Mouse (Mus musculus): ENCODE results near the gene Crat. TPM values are rescaled to one million over a fixed set of nuclear protein-coding genes. Genes with fewer than 3 reads are reported as not detected.
A peak's percentile ranks its signal among the peaks of the same experiment; 100 is the strongest.

Gene Crat
- total and polyA plus RNA-seq, 2 experiments, result 9.2 to 65.2 TPM

DNA sequence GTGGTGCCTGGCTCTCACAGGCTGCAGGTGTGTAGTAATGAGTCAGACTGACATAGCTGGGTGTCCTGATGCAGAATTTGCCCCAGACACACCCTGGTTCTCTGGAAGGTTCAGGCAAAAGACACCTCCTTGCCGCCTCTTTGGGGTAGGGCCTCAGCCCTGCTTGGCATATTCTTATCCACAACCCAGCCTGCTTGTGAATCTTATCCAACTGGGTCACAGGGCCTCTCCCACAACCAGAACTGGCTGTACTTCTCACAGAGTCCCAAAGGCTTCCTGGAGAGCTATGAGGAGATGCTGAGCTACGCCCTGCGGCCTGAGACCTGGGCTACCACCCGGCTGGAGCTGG lies 34.3 kb downstream of the Crat start:
- no peak overlapping the region for H3K27ac ChIP-seq (replicated peaks; ENCODE audit: insufficient read depth, low read depth, low read length)
- no peak overlapping the region for H3K4me3 ChIP-seq (ENCODE audit: insufficient read depth, low read depth, low read length)
- no peak for DNase-seq (ENCODE audit: extremely low read depth, low read depth, low spot score)
- peaks cover 25% of the 10 kb centered on the region for H3K36me3 ChIP-seq (ENCODE audit: control insufficient read depth, insufficient read depth, low read length)
- no peaks in the 10 kb centered on the region for H3K79me2 ChIP-seq (ENCODE audit: control insufficient read depth, insufficient read depth, low read length)
- 97% methylated on average over 4 of the region's 4 CpGs for WGBS
- H3K27me3 ChIP-seq (ENCODE audit: control insufficient read depth, insufficient read depth, low read length), result no peaks in the 10 kb centered on the region
- no peak for TF ChIP-seq POLR2A (IDR thresholded peaks at IDR 0.05; ENCODE audit: extremely low read depth, insufficient read depth, low read length)
- TF ChIP-seq CTCF (IDR thresholded peaks at IDR 0.05; ENCODE audit: low read depth, low read length), result no peak
- no peak overlapping the region for H3K9ac ChIP-seq (ENCODE audit: low read depth, low read length)
- peaks cover 20% of the 10 kb centered on the region for H3K4me1 ChIP-seq (ENCODE audit: control insufficient read depth, insufficient read depth, low read length)

DNA sequence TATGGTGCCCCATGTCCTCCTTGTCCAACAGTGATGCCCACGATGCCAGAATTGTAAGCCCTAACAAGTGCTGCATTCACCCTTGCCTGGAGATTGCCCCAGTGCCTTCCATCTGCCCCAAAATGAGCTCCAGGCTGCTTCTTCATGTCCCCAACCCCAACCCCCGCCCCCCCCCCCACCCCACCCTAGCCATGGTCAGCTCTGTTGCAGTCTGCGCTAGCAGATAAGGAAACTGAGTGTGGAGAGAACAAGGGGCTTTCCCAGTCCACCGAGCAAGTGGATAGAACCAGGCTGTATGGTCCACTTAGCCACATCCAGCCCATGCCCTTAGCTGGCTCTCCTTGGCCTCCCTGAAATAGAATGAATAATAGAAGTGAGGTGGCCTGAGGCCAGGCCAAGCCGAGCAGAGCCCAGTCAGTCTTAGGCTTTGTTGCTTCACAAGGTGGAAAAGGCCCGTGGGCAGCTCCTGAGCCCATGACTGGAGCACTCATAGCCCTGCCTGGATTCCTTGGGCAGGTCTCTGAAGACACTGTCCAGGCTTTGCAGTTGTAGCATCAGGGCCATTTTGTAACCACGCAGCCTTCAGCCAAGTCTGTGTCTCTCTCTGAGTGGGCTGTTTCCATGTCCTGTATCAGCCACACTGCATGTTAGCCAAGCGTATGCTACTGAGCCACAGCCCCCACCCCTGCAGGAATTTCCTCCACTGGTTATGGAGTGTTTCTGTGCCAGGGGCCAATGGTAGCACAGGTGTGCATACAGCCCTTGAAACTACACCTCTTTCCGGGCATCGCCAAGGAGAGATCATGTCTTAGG lies 34.8 kb downstream of the Crat start:
- DNase-seq (ENCODE audit: extremely low read depth, low read depth, low spot score), result no peak
- no peak overlapping the region for H3K27ac ChIP-seq (replicated peaks; ENCODE audit: insufficient read depth, low read depth, low read length)
- H3K36me3 ChIP-seq (ENCODE audit: control insufficient read depth, insufficient read depth, low read length), result peaks cover 27% of the 10 kb centered on the region
- WGBS, result 95% methylated on average over 10 of the region's 10 CpGs
- no peaks in the 10 kb centered on the region for H3K79me2 ChIP-seq (ENCODE audit: control insufficient read depth, insufficient read depth, low read length)
- peaks cover 20% of the 10 kb centered on the region for H3K4me1 ChIP-seq (ENCODE audit: control insufficient read depth, insufficient read depth, low read length)
- TF ChIP-seq CTCF (IDR thresholded peaks at IDR 0.05; ENCODE audit: low read depth, low read length) (no peak), POLR2A (IDR thresholded peaks at IDR 0.05; ENCODE audit: extremely low read depth, insufficient read depth, low read length) (no peak)
- no peak overlapping the region for H3K9ac ChIP-seq (ENCODE audit: low read depth, low read length)
- no peaks in the 10 kb centered on the region for H3K27me3 ChIP-seq (ENCODE audit: control insufficient read depth, insufficient read depth, low read length)
- H3K4me3 ChIP-seq (ENCODE audit: insufficient read depth, low read depth, low read length), result no peak overlapping the region

DNA sequence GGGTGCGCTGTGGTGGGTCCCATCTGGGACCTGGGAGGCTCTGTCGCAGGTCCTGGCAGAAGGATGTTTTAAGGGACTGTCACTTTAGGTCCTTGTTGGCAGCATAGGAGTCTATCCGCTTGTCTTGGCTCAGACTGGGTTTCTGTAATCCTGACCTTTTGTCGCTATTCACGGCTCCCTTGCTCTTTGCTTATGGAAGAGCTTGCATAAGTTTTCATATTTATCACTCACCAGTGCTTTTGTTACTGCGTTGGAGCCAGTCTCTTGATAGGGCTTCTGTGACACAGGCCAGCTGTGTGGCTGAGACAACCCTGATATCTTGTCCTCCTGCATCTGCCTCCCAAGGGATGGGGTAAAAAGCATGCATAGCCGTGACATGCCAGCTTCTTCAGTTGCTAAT lies 36.3 kb downstream of the Crat start:
- peaks cover 25% of the 10 kb centered on the region for H3K36me3 ChIP-seq (ENCODE audit: control insufficient read depth, insufficient read depth, low read length)
- H3K4me1 ChIP-seq (ENCODE audit: control insufficient read depth, insufficient read depth, low read length), result peaks cover 24% of the 10 kb centered on the region
- TF ChIP-seq CTCF (IDR thresholded peaks at IDR 0.05; ENCODE audit: low read depth, low read length), result no peak
- no peak for TF ChIP-seq POLR2A (IDR thresholded peaks at IDR 0.05; ENCODE audit: extremely low read depth, insufficient read depth, low read length)
- no peaks in the 10 kb centered on the region for H3K79me2 ChIP-seq (ENCODE audit: control insufficient read depth, insufficient read depth, low read length)
- H3K9ac ChIP-seq (ENCODE audit: low read depth, low read length), result peak overlapping the region; percentile 60
- DNase-seq (ENCODE audit: extremely low read depth, low read depth, low spot score), result peak; percentile 93
- WGBS, result 35% methylated on average over 7 of the region's 7 CpGs
- H3K27me3 ChIP-seq (ENCODE audit: control insufficient read depth, insufficient read depth, low read length), result no peaks in the 10 kb centered on the region
- H3K4me3 ChIP-seq (ENCODE audit: insufficient read depth, low read depth, low read length), result peak overlapping the region; percentile 12; the same call in 1 of the 2 replicates
- peak overlapping the region; percentile 90 for H3K27ac ChIP-seq (replicated peaks; ENCODE audit: insufficient read depth, low read depth, low read length)

DNA sequence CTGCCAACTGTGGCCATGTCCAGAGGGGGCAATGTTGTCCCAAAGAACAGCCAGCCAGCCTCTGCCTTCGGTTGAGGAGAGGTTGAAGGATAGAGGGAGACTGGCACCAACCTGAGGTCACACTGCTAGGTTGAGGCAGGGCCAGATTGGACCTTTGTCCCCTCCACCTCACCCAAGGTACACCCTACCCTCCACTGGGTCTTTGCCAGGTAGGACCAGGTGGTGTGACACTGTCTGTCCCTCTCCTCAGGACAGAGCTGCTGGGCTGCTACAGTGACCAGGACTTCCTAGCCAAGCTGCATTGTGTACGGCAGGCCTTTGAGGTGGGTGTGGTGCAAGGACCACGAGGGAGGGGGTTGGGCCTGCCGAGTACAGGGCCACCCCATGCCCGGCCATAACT lies 37.9 kb downstream of the Crat start:
- Histone ChIP-seq H3K9ac (ENCODE audit: low read depth, low read length) (peak overlapping the region; percentile 10; the same call in 1 of the 2 replicates), H3K4me1 (ENCODE audit: control insufficient read depth, insufficient read depth, low read length) (peaks cover 24% of the 10 kb centered on the region), H3K79me2 (ENCODE audit: control insufficient read depth, insufficient read depth, low read length) (no peaks in the 10 kb centered on the region), H3K27ac (replicated peaks; ENCODE audit: insufficient read depth, low read depth, low read length) (peak overlapping the region; percentile 90), H3K36me3 (ENCODE audit: control insufficient read depth, insufficient read depth, low read length) (peaks cover 26% of the 10 kb centered on the region), H3K4me3 (ENCODE audit: insufficient read depth, low read depth, low read length) (no peak overlapping the region), H3K27me3 (ENCODE audit: control insufficient read depth, insufficient read depth, low read length) (no peaks in the 10 kb centered on the region)
- TF ChIP-seq CTCF (IDR thresholded peaks at IDR 0.05; ENCODE audit: low read depth, low read length) (peak; percentile 47), POLR2A (IDR thresholded peaks at IDR 0.05; ENCODE audit: extremely low read depth, insufficient read depth, low read length) (no peak)
- peak; percentile 96 for DNase-seq (ENCODE audit: extremely low read depth, low read depth, low spot score)
- whole genome bisulfite sequencing, result 26% methylated on average over 5 of the region's 5 CpGs

DNA sequence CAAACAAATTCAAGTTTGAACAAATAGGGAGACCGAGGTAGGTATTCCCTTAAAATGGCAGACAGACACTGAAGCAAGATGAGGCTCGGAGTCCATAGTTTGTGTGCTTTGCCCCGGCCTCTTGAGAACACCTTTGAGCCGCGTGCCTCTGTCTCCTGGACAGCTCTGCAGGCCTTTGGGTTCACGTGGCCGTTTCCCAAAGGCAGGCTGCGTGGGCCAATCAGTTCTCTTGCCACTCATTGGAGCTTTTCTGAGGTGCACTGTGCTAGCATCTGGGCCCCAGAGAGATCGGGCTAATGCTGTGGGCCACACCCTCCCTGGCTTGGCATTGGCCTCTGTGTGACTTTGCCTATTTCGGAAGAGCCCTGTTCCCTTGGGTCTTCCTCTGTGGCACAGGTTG lies 39.7 kb downstream of the Crat start:
- Histone ChIP-seq H3K27ac (replicated peaks; ENCODE audit: insufficient read depth, low read depth, low read length) (peak overlapping the region; percentile 36), H3K27me3 (ENCODE audit: control insufficient read depth, insufficient read depth, low read length) (no peaks in the 10 kb centered on the region), H3K4me3 (ENCODE audit: insufficient read depth, low read depth, low read length) (no peak overlapping the region), H3K4me1 (ENCODE audit: control insufficient read depth, insufficient read depth, low read length) (peaks cover 24% of the 10 kb centered on the region), H3K36me3 (ENCODE audit: control insufficient read depth, insufficient read depth, low read length) (peaks cover 24% of the 10 kb centered on the region), H3K79me2 (ENCODE audit: control insufficient read depth, insufficient read depth, low read length) (peaks cover 3% of the 10 kb centered on the region; the same call in 1 of the 2 replicates), H3K9ac (ENCODE audit: low read depth, low read length) (no peak overlapping the region)
- TF ChIP-seq POLR2A (IDR thresholded peaks at IDR 0.05; ENCODE audit: extremely low read depth, insufficient read depth, low read length) (no peak), CTCF (IDR thresholded peaks at IDR 0.05; ENCODE audit: low read depth, low read length) (no peak)
- DNase-seq (ENCODE audit: extremely low read depth, low read depth, low spot score), result peak; percentile 80
- WGBS, result 63% methylated on average over 10 of the region's 10 CpGs

DNA sequence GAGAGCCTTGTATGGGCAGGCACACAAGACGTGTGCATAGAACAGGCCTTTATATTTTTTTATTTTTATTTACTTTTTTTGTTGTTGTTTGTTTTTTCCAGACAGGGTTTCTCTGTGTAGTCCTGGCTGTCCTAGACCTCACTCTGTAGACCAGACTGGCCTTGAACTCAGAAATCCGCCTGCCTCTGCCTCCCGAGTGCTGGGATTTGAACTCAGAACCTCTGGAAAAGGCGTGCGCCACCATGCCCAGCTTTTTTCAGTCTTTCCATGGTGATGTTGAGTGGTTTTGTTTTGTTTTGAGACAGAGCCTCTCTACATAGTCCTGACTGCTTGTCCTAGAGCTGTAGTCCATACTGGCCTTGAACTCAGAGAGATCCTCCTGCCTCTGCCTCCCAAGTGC lies 42.9 kb downstream of the Crat start:
- DNase-seq (ENCODE audit: extremely low read depth, low read depth, low spot score), result no peak
- WGBS, result 98% methylated on average over 5 of the region's 5 CpGs
- H3K36me3 ChIP-seq (ENCODE audit: control insufficient read depth, insufficient read depth, low read length), result peaks cover 44% of the 10 kb centered on the region; the same call in 1 of the 2 replicates
- H3K79me2 ChIP-seq (ENCODE audit: control insufficient read depth, insufficient read depth, low read length), result peaks cover 7% of the 10 kb centered on the region; the same call in 1 of the 2 replicates
- H3K4me1 ChIP-seq (ENCODE audit: control insufficient read depth, insufficient read depth, low read length), result peaks cover 12% of the 10 kb centered on the region
- no peaks in the 10 kb centered on the region for H3K27me3 ChIP-seq (ENCODE audit: control insufficient read depth, insufficient read depth, low read length)
- no peak overlapping the region for H3K4me3 ChIP-seq (ENCODE audit: insufficient read depth, low read depth, low read length)
- H3K9ac ChIP-seq (ENCODE audit: low read depth, low read length), result no peak overlapping the region
- TF ChIP-seq CTCF (IDR thresholded peaks at IDR 0.05; ENCODE audit: low read depth, low read length) (no peak), POLR2A (IDR thresholded peaks at IDR 0.05; ENCODE audit: extremely low read depth, insufficient read depth, low read length) (no peak)
- no peak overlapping the region for H3K27ac ChIP-seq (replicated peaks; ENCODE audit: insufficient read depth, low read depth, low read length)
